Comparison of ENCODE assay signal across 11 mouse cellular contexts in genomic region chr1:34178022-34178727, GRCm38 (mm10).
A peak's percentile ranks its signal among the peaks of the same experiment; 100 is the strongest.
DNase-seq lines count a peak whose midpoint lies in the region; ATAC-seq and TF ChIP-seq lines count a peak whose summit lies in the region.
"Had no signal": no experiment of that assay in that cellular context is flagged by ENCODE, and none has a peak within 500 bp of the region (broad histone marks: within the 10 kb centered on the region; RNA-seq: fewer than 3 reads in every experiment).

No protein-coding gene starts in this region.

- H3K9me3 ChIP-seq in heart, embryonic 15.5 days (replicated peaks), result no peaks in the 10 kb centered on the region
- H3K9me3 ChIP-seq in ES-Bruce4 (replicated peaks; ENCODE audit: control insufficient read depth, insufficient read depth, low read length, poor library complexity, severe bottlenecking), result no peaks in the 10 kb centered on the region
- H3K9me3 ChIP-seq in embryonic facial prominence, embryonic 14.5 days (ENCODE audit: control insufficient read depth, low read length), result no peaks in the 10 kb centered on the region
- H3K9me3 ChIP-seq in neural tube, embryonic 15.5 days (replicated peaks), result no peaks in the 10 kb centered on the region
- H3K9me3 ChIP-seq: neural tube, embryonic 12.5 days had no signal

- no peak for TF ChIP-seq POLR2A in ES-Bruce4 (IDR thresholded peaks at IDR 0.05; ENCODE audit: insufficient read depth, low read length)

- peaks cover 74% of the 10 kb centered on the region for H3K36me3 ChIP-seq in heart, embryonic 15.5 days
- H3K36me3 ChIP-seq in ES-Bruce4 (ENCODE audit: control insufficient read depth, insufficient read depth, low read length, poor library complexity, severe bottlenecking), result peaks cover 42% of the 10 kb centered on the region
- H3K36me3 ChIP-seq in embryonic facial prominence, embryonic 14.5 days (ENCODE audit: control insufficient read depth, insufficient read depth, low read length), result peaks cover 79% of the 10 kb centered on the region
- peaks cover 75% of the 10 kb centered on the region for H3K36me3 ChIP-seq in neural tube, embryonic 15.5 days

- no peak for TF ChIP-seq CTCF in ES-Bruce4 (IDR thresholded peaks at IDR 0.05; ENCODE audit: low read depth, low read length)

- no peaks in the 10 kb centered on the region for H3K4me1 ChIP-seq in heart, embryonic 15.5 days (replicated peaks)
- peaks cover 3% of the 10 kb centered on the region for H3K4me1 ChIP-seq in ES-Bruce4 (ENCODE audit: control insufficient read depth, insufficient read depth, low read length)
- no peaks in the 10 kb centered on the region for H3K4me1 ChIP-seq in embryonic facial prominence, embryonic 14.5 days (ENCODE audit: control insufficient read depth, insufficient read depth, low read length)
- peaks cover 10% of the 10 kb centered on the region; the same call in 1 of the 2 replicates for H3K4me1 ChIP-seq in neural tube, embryonic 15.5 days

- TF ChIP-seq EP300 in ES-Bruce4 (IDR thresholded peaks at IDR 0.05; ENCODE audit: insufficient read depth, low read depth, low read length), result no peak

- H3K9ac ChIP-seq in heart, embryonic 15.5 days, result no peak overlapping the region
- peak overlapping the region; percentile 56 for H3K9ac ChIP-seq in ES-Bruce4 (ENCODE audit: low read depth, poor library complexity, severe bottlenecking)
- H3K9ac ChIP-seq in embryonic facial prominence, embryonic 14.5 days (ENCODE audit: low read depth, low read length), result no peak overlapping the region
- H3K9ac ChIP-seq in neural tube, embryonic 15.5 days (replicated peaks), result no peak overlapping the region
- H3K9ac ChIP-seq: neural tube, embryonic 12.5 days had no signal

- H3K27me3 ChIP-seq in heart, embryonic 15.5 days, result no peaks in the 10 kb centered on the region
- no peaks in the 10 kb centered on the region for H3K27me3 ChIP-seq in ES-Bruce4 (ENCODE audit: control insufficient read depth, insufficient read depth, low read length, poor library complexity, severe bottlenecking)
- H3K27me3 ChIP-seq in embryonic facial prominence, embryonic 14.5 days (replicated peaks; ENCODE audit: control insufficient read depth, insufficient read depth, low read length), result no peaks in the 10 kb centered on the region
- no peaks in the 10 kb centered on the region for H3K27me3 ChIP-seq in neural tube, embryonic 15.5 days (replicated peaks)
- H3K27me3 ChIP-seq: neural tube, embryonic 12.5 days had no signal

- 82% methylated on average over 41 of the region's 41 CpGs for WGBS in heart, embryonic 15.5 days
- 88% methylated on average over 41 of the region's 41 CpGs for WGBS in embryonic facial prominence, embryonic 14.5 days
- 94% methylated on average over 41 of the region's 41 CpGs for WGBS in neural tube, embryonic 15.5 days

- H3K4me3 ChIP-seq in heart, embryonic 15.5 days, result peak overlapping the region; percentile 26
- peak overlapping the region; percentile 58 for H3K4me3 ChIP-seq in ES-Bruce4 (ENCODE audit: low read depth, low read length)
- H3K4me3 ChIP-seq in embryonic facial prominence, embryonic 14.5 days (ENCODE audit: low read depth, low read length), result 0 out of 2 replicates have a peak overlapping the region, but pooled peaks have one; percentile 10
- H3K4me3 ChIP-seq in neural tube, embryonic 15.5 days (replicated peaks), result no peak overlapping the region
- H3K4me3 ChIP-seq: neural tube, embryonic 12.5 days had no signal

- ATAC-seq in heart, embryonic 15.5 days (replicated peaks; ENCODE audit: insufficient number of reproducible peaks, insufficient read depth, low FRiP score, low read depth), result no peak
- ATAC-seq in activated CD4-positive, CD25-positive, alpha-beta regulatory T cell, adult 4 months, result peak; percentile 69
- no peak for ATAC-seq in embryonic facial prominence, embryonic 14.5 days (ENCODE audit: low read depth)
- no peak for ATAC-seq in neural tube, embryonic 15.5 days (ENCODE audit: low FRiP score)

- intact Hi-C loops in heart, postnatal 14 days (cut with DNase I), result no loop called here

- no peak overlapping the region for H3K27ac ChIP-seq in heart, embryonic 15.5 days
- H3K27ac ChIP-seq in ES-Bruce4 (ENCODE audit: insufficient read depth, low read length), result 0 out of 2 replicates have a peak overlapping the region, but pooled peaks have one; percentile 43
- H3K27ac ChIP-seq in embryonic facial prominence, embryonic 14.5 days (replicated peaks; ENCODE audit: low read depth, low read length), result no peak overlapping the region
- no peak overlapping the region for H3K27ac ChIP-seq in neural tube, embryonic 15.5 days (replicated peaks)
- H3K27ac ChIP-seq: macrophage; neural tube, embryonic 12.5 days had no signal

- H3K4me2 ChIP-seq in heart, embryonic 15.5 days, result peak overlapping the region; percentile 30
- peak overlapping the region; percentile 23 for H3K4me2 ChIP-seq in embryonic facial prominence, embryonic 14.5 days (ENCODE audit: low read depth, low read length)
- H3K4me2 ChIP-seq in neural tube, embryonic 15.5 days, result no peak overlapping the region
- H3K4me2 ChIP-seq: neural tube, embryonic 12.5 days had no signal

- no peak for DNase-seq in heart, postnatal 14 days
- DNase-seq in embryonic facial prominence, embryonic 14.5 days (ENCODE audit: low spot score), result no peak
- no peak for DNase-seq in gastrocnemius, adult 18-20 months (ENCODE audit: low spot score)
- DNase-seq in kidney, postnatal 4 days, result no peak
- DNase-seq: adrenal gland, postnatal 25 days had no signal
